Mouse (Mus musculus) adrenal gland, adult 8-10 months (tissue): Measurements from ENCODE around the gene Unc45b. TPM values are rescaled to one million over a fixed set of nuclear protein-coding genes. Genes with fewer than 3 reads are reported as not detected.

ENCODE experiments used
- microRNA-seq, 2 experiments: library from miRNA; unstranded; fragments of <30 nt; microRNA quantifications; one replicate each; pipeline ENCODE4 v1.2.0; 2022
- total RNA-seq, 4 experiments: library from RNA; stranded (reverse); gene quantifications; 2 replicates each; pipeline ENCODE4 v1.2.4; 2022

The Unc45b gene
- total RNA-seq, 4 experiments from 2014 or later = 6.1 to 9.6 (median 7.4) TPM

Small RNA genes within 50 kb of the gene (microRNA-seq; reads per million reads assigned to microRNA genes)
- gene Mir7679 = 0 reads per million in 2 experiments

Other genes starting within 250 kb of the Unc45b start
- gene Cct6b, start 146.2 kb upstream of the Unc45b start, total RNA-seq = 1 to 10 TPM in 3 of 4 experiments, under 1 TPM in 1; 0.87 to 2.0 (median 1.3) TPM
- gene Zfp830, start 146.2 kb upstream of the Unc45b start, total RNA-seq = 10 to 100 TPM; 15.0 to 21.3 (median 16.7) TPM
- 10 to 100 TPM; 22.5 to 34.6 (median 23.4) TPM for gene Lig3, start 129.4 kb upstream of the Unc45b start, total RNA-seq
- 10 to 100 TPM in 2 of 4 experiments, 1 to 10 TPM in 2; 9.0 to 12.4 (median 10.5) TPM for gene Rffl, start 39.3 kb upstream of the Unc45b start, total RNA-seq
- gene Rad51d, start 19.9 kb upstream of the Unc45b start, total RNA-seq = 10 to 100 TPM; 13.4 to 20.9 (median 18.1) TPM
- gene Fndc8, start 18.4 kb upstream of the Unc45b start, total RNA-seq = under 1 TPM in 3 of 4 experiments, not detected in 1; 0.14 to 0.43 (median 0.35) TPM
- gene Nle1, start 2.1 kb upstream of the Unc45b start, total RNA-seq = 10 to 100 TPM; 21.8 to 32.6 (median 26.9) TPM
- gene Slfn5, start 40.8 kb downstream of the Unc45b start, total RNA-seq = 10 to 100 TPM; 23.4 to 47.5 (median 37.3) TPM
- gene Slfn9, start 81.3 kb downstream of the Unc45b start, total RNA-seq = 10 to 100 TPM in 2 of 4 experiments, 1 to 10 TPM in 2; 7.4 to 11.7 (median 9.1) TPM
- gene Slfn8, start 110.3 kb downstream of the Unc45b start, total RNA-seq = 1 to 10 TPM; 1.9 to 5.4 (median 3.5) TPM
- 1 to 10 TPM; 4.8 to 7.0 (median 6.1) TPM for gene Slfn2, start 154.6 kb downstream of the Unc45b start, total RNA-seq
- under 1 TPM; 0.14 to 0.38 (median 0.24) TPM for gene Slfn1, start 206.3 kb downstream of the Unc45b start, total RNA-seq